Mouse (Mus musculus): ENCODE data around the gene Tmem262.

Tmem262 gene

GRCm38 (mm10) chr19:6061021-6061533 lies 18.8 kb upstream of the Tmem262 start, which contains the start of gene Znhit2:
Gene Znhit2, plus strand, starts transcription at chr19:6061192.
- peak; percentile 96 for DNase-seq (ENCODE audit: low read depth, low spot score)

- DNase-seq (ENCODE audit: low read depth, low spot score) = peak; percentile 75
These were observed 18.1 kb upstream of the Tmem262 start for GRCm38 (mm10) chr19:6061641-6062302.

- no peak for DNase-seq (ENCODE audit: low read depth, low spot score)
These were observed 17.4 kb upstream of the Tmem262 start for GRCm38 (mm10) chr19:6062418-6062817.

GRCm38 (mm10) chr19:6063081-6063480 lies 16.8 kb upstream of the Tmem262 start:
- no peak for DNase-seq (ENCODE audit: low read depth, low spot score)

- no peak for DNase-seq (ENCODE audit: low read depth, low spot score)
These were observed 13.3 kb upstream of the Tmem262 start for GRCm38 (mm10) chr19:6066571-6066970.

GRCm38 (mm10) chr19:6067011-6067723 lies 12.7 kb upstream of the Tmem262 start:
- peak; percentile 93 for DNase-seq (ENCODE audit: low read depth, low spot score)

GRCm38 (mm10) chr19:6067724-6068415 lies 12.0 kb upstream of the Tmem262 start, which contains the start of gene Tm7sf2:
Gene Tm7sf2, minus strand, starts transcription at chr19:6068373.
- peak; percentile 91 for DNase-seq (ENCODE audit: low read depth, low spot score)

GRCm38 (mm10) chr19:6068951-6069350 lies 10.9 kb upstream of the Tmem262 start:
- no peak for DNase-seq (ENCODE audit: low read depth, low spot score)

- no peak for DNase-seq (ENCODE audit: low read depth, low spot score)
These were observed 10.0 kb upstream of the Tmem262 start for GRCm38 (mm10) chr19:6069851-6070250.

- peak; percentile 61 for DNase-seq (ENCODE audit: low read depth, low spot score)
These were observed 9.1 kb upstream of the Tmem262 start for GRCm38 (mm10) chr19:6070571-6071250.

GRCm38 (mm10) chr19:6071261-6071660 lies 8.6 kb upstream of the Tmem262 start:
- DNase-seq (ENCODE audit: low read depth, low spot score) = peak; percentile 33

GRCm38 (mm10) chr19:6073889-6074288 lies 5.9 kb upstream of the Tmem262 start:
- DNase-seq (ENCODE audit: low read depth, low spot score) = no peak

GRCm38 (mm10) chr19:6076564-6077393 lies 3.1 kb upstream of the Tmem262 start, which contains the start of gene Vps51:
Gene Vps51, minus strand, starts transcription at chr19:6077231.
- peak; percentile 94 for DNase-seq (ENCODE audit: low read depth, low spot score)

GRCm38 (mm10) chr19:6082156-6082555 lies 2.3 kb downstream of the Tmem262 start, which contains the start of gene Gm28374:
Gene Gm28374, minus strand, starts transcription at chr19:6082256.
- DNase-seq (ENCODE audit: low read depth, low spot score) = no peak

- DNase-seq (ENCODE audit: low read depth, low spot score) = peak; percentile 99
These were observed 4.8 kb downstream of the Tmem262 start, which contains the start of the genes Zfpl1 and Cdca5 for GRCm38 (mm10) chr19:6084478-6085248. Gene Zfpl1, minus strand, starts transcription at chr19:6084956. Gene Cdca5, plus strand, starts transcription at chr19:6084983.

- peak; percentile 83 for DNase-seq (ENCODE audit: low read depth, low spot score)
These were observed 5.6 kb downstream of the Tmem262 start for GRCm38 (mm10) chr19:6085417-6085879.

GRCm38 (mm10) chr19:6088841-6089240 lies 9.0 kb downstream of the Tmem262 start:
- DNase-seq (ENCODE audit: low read depth, low spot score) = no peak

- DNase-seq (ENCODE audit: low read depth, low spot score) = no peak
These were observed 14.3 kb downstream of the Tmem262 start, which contains the start of gene AC131692.1 for GRCm38 (mm10) chr19:6094119-6094518. Gene AC131692.1, plus strand, starts transcription at chr19:6094419.

GRCm38 (mm10) chr19:6097847-6098246 lies 18.0 kb downstream of the Tmem262 start:
- no peak for DNase-seq (ENCODE audit: low read depth, low spot score)

All from CD4-positive, CD25-positive, alpha-beta regulatory T cell, adult 2 months (primary cell).